Mouse (Mus musculus) liver, embryonic 14.5 days (tissue): Measurements from ENCODE around the gene Olfr916. TPM values are rescaled to one million over a fixed set of nuclear protein-coding genes. Genes with fewer than 3 reads are reported as not detected.

ENCODE experiments used
- ATAC-seq: fragments of 200-750 bp; cut with Nextera tagmentation; 2 replicates; pipeline ENCODE4 v1.8.0; 2017; ENCODE audit warnings: moderate number of reproducible peaks, mild to moderate bottlenecking, moderate library complexity; ENCODE audit not compliant: insufficient read depth
- DNase-seq, 3 experiments: peaks; one replicate each; pipeline ENCODE4 v3.0.0-alpha.2; 2012 to 2013; ENCODE audit warnings: low read depth in 3 of 3, low spot score in 3 of 3
- H3K27ac ChIP-seq: fragments of 300-500 bp; sonication (generic); 2 replicates; pipeline ENCODE4 v1.5.1; 2014; ENCODE audit warnings: moderate library complexity, mild to moderate bottlenecking, control low read depth, inconsistent platforms
- H3K27me3 ChIP-seq: fragments of 300-500 bp; sonication (generic); 2 replicates; pipeline ENCODE4 v1.6.1; 2014; ENCODE audit warnings: mild to moderate bottlenecking, low read length, moderate library complexity; ENCODE audit not compliant: control insufficient read depth, insufficient read depth
- H3K36me3 ChIP-seq: fragments of 300-500 bp; sonication (generic); replicated peaks from 2 replicates; pipeline ENCODE4 v1.6.1; 2014; ENCODE audit warnings: low read depth; ENCODE audit not compliant: control insufficient read depth, insufficient read depth
- H3K4me1 ChIP-seq, 2 experiments: fragments of 200-500 bp in 1 of 2; fragments of 300-500 bp in 1 of 2; sonication (generic) in 1 of 2; replicated peaks; 2 replicates each; pipeline ENCODE4 v1.6.1; 2012 to 2014; ENCODE audit warnings: antibody characterized with exemption in 1 of 2, inconsistent platforms in 1 of 2, low read length in 1 of 2; ENCODE audit not compliant: control insufficient read depth in 2 of 2, insufficient read depth in 2 of 2
- H3K4me2 ChIP-seq: fragments of 300-500 bp; sonication (generic); 2 replicates; pipeline ENCODE4 v1.6.1; 2014; ENCODE audit warnings: low read depth, mild to moderate bottlenecking, control low read depth, moderate library complexity
- H3K4me3 ChIP-seq, 2 experiments: fragments of 200-500 bp in 1 of 2; fragments of 300-500 bp in 1 of 2; sonication (generic) in 1 of 2; 2 replicates each; pipeline ENCODE4 v1.5.1; 2012 to 2014; ENCODE audit warnings: low read depth in 2 of 2, low read length in 2 of 2, mild to moderate bottlenecking in 2 of 2, control low read depth in 1 of 2, inconsistent platforms in 1 of 2, moderate library complexity in 1 of 2; ENCODE audit not compliant: insufficient read depth in 1 of 2
- H3K9ac ChIP-seq: fragments of 300-500 bp; sonication (generic); replicated peaks from 2 replicates; pipeline ENCODE4 v1.6.1; 2014; ENCODE audit warnings: mild to moderate bottlenecking, control low read depth, moderate library complexity
- H3K9me3 ChIP-seq: fragments of 300-500 bp; sonication (generic); 2 replicates; pipeline ENCODE4 v1.6.1; 2016; ENCODE audit warnings: low read length, mixed read lengths; ENCODE audit not compliant: control insufficient read depth
- CTCF ChIP-seq: IDR thresholded peaks from 2 replicates; pipeline ENCODE4 v1.5.1; 2016; ENCODE audit warnings: antibody characterized with exemption, low read depth, control low read depth
- EP300 ChIP-seq: IDR thresholded peaks from 2 replicates; pipeline ENCODE4 v1.6.1; 2016; ENCODE audit warnings: antibody characterized with exemption, low read depth
- WGBS: fragments of 180-500 bp; shearing (Covaris S2); extraction: QIAGEN DNeasy Blood & Tissue Kit; methylation state at CpG from one replicate; pipeline ENCODE4 v1.1.7; 2014; ENCODE audit not compliant: insufficient replicate concordance; 5-methylcytosine and 5-hydroxymethylcytosine counted together
- polyA plus RNA-seq, 2 experiments: library from polyadenylated mRNA; depleted of rRNA in 1 of 2; stranded (reverse) in 1 of 2; unstranded in 1 of 2; fragments of >200 nt; fragmentation: Nextera tagmentation in 1 of 2; extraction: Ambion mirVana in 1 of 2; gene quantifications; 2 replicates each; pipeline versions ENCODE4 v1.2.1 to v1.2.3; 2012 to 2014

The Olfr916 gene
- polyA plus RNA-seq (2012; rRNA removed) (not detected in 2 replicates), polyA plus RNA-seq (2014; fragmentation: Nextera tagmentation; extraction: Ambion mirVana) (not detected in 2 replicates)

DNA sequence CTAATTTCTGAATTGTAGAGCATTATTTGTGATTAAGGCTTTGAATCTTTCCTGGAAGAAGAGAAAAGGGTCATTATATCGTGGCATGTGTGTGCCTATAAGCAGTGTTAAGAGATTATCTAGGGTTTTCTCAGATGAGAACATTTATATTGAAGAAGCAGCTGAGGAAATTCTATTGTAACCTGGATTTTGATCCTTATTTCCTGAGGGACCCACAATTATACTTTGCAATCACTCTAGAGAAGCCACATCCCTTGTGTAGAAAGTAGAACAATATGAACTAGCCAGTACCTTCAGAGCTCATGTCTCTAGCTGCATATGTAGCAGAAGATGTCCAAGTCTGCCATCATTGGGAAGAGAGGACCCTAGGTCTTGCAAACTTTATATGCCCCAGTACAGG is at the start of gene Olfr916:
TSS of gene Olfr916 (minus strand) at position 101 of the 400 bp plus-strand sequence.
- Histone ChIP-seq H3K36me3 (no peaks in the 10 kb centered on the region), H3K4me3 (no peak within 1 kb of the TSS), H3K9ac (no peak within 1 kb of the TSS), H3K4me2 (no peak within 1 kb of the TSS), H3K27ac (no peak within 1 kb of the TSS), H3K4me1 (no peaks in the 10 kb centered on the region), H3K9me3 (no peaks in the 10 kb centered on the region), H3K27me3 (no peaks in the 10 kb centered on the region)
- TF ChIP-seq EP300: no peak
- no peak for TF ChIP-seq CTCF
- 43% methylated on average over 1 of the region's 1 CpGs for WGBS
- DNase-seq: no peak
- ATAC-seq: no peak

DNA sequence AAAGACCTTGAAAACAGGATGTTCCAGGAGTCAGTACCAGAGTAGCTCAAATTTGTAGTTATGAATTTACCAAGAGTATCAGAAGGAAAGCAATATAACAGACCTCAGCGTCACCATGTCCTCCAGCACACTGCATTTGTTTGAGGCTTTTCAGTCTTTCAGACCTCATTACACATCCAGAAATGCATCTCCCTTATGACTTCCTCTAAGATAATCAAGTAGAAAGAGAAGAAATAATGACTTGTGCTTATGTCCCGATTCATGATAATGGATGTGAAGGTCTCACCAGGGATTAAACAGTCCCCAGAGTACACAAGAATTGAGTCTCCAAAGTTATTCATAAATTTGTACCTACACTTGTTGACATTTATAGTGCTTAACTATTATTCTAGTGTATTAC is 14.8 kb upstream of the Olfr916 start, which contains the start of gene Olfr918:
TSS of gene Olfr918 (minus strand) at position 101 of the 400 bp plus-strand sequence.
- ATAC-seq: no peak
- no peak within 1 kb of the TSS for H3K4me2 ChIP-seq
- no peak within 1 kb of the TSS for H3K9ac ChIP-seq
- no peak for DNase-seq
- 59% methylated on average over 2 of the region's 2 CpGs for WGBS
- TF ChIP-seq CTCF (no peak), EP300 (no peak)
- H3K36me3 ChIP-seq: no peaks in the 10 kb centered on the region
- H3K9me3 ChIP-seq: no peaks in the 10 kb centered on the region
- H3K4me1 ChIP-seq: no peaks in the 10 kb centered on the region
- H3K27me3 ChIP-seq: no peaks in the 10 kb centered on the region
- no peak within 1 kb of the TSS for H3K4me3 ChIP-seq
- no peak within 1 kb of the TSS for H3K27ac ChIP-seq

DNA sequence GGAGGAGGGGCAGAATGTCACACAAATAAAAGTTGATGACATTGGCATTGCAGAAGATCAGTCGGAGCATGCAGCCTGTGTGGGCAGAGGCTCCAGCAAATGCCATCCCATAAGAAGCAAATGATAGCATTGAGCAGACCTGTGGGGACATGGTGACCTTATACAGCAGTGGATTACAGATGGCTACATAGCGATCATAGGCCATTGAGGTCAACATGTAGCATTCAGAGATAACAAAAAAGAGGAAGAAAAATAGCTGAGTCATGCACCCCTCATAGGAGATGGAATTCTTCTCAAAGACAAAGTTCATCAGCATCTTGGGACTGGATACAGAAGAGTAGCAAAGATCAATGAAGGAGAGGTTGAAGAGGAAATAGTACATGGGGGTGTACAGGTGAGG is 13.2 kb upstream of the Olfr916 start:
- no peak overlapping the region for H3K4me2 ChIP-seq
- H3K27me3 ChIP-seq: no peaks in the 10 kb centered on the region
- H3K4me3 ChIP-seq: no peak overlapping the region
- DNase-seq (no peak), ATAC-seq (no peak)
- H3K27ac ChIP-seq: no peak overlapping the region
- H3K36me3 ChIP-seq: no peaks in the 10 kb centered on the region
- H3K4me1 ChIP-seq: no peaks in the 10 kb centered on the region
- no peak overlapping the region for H3K9ac ChIP-seq
- WGBS: 42% methylated on average over 2 of the region's 2 CpGs
- no peak for TF ChIP-seq EP300
- TF ChIP-seq CTCF: no peak
- H3K9me3 ChIP-seq: no peaks in the 10 kb centered on the region

DNA sequence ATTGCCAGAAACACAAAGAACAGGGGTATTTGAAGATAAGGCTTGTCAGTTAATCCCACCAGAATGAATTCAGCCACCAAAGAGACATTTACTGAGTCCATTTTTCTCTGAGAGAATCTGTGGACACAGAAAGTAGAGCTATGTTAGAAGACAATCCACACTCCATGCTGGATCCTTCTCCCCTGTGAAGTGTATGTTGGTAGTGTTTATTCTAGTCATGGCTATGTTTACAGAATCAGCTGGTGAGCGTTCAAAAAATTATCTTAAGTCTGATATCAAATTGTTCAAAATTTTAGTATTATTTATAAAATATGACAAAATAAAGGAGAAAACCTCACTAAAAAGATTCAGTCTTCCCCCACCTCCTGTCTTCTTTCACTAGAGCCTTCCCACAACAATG is 6.1 kb upstream of the Olfr916 start, which contains the start of gene Olfr917:
TSS of gene Olfr917 (minus strand) at position 101 of the 400 bp plus-strand sequence.
- ATAC-seq: no peak
- Histone ChIP-seq H3K9ac (no peak within 1 kb of the TSS), H3K4me1 (no peaks in the 10 kb centered on the region), H3K27me3 (no peaks in the 10 kb centered on the region), H3K36me3 (no peaks in the 10 kb centered on the region), H3K27ac (no peak within 1 kb of the TSS), H3K9me3 (no peaks in the 10 kb centered on the region), H3K4me3 (no peak within 1 kb of the TSS), H3K4me2 (no peak within 1 kb of the TSS)
- DNase-seq: no peak
- TF ChIP-seq CTCF (no peak), EP300 (no peak)
- 59% methylated on average over 1 of the region's 1 CpGs for WGBS

DNA sequence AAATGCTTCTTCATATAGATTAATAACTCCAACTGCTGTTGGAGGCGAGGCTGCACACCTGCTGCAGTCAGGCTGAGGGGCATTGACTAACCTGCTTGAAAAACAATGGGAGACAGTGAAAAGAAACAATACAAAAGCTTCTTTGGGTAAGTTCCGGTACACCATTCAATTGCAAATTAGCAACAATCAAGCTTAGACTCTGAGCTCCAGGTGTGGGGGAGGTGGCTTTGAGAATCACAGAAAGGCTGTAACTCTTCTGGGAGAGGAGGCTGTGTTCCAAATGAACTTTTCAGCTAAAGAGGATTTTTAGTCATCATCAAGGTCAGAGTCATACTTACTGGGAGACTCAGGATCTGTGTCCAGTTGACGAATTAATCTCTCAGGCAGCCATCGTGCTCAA is 27.3 kb downstream of the Olfr916 start:
- 48% methylated on average over 4 of the region's 4 CpGs for WGBS
- no peak overlapping the region for H3K27ac ChIP-seq
- no peaks in the 10 kb centered on the region for H3K36me3 ChIP-seq
- DNase-seq (no peak), ATAC-seq (no peak)
- TF ChIP-seq CTCF (no peak), EP300 (no peak)
- H3K27me3 ChIP-seq: no peaks in the 10 kb centered on the region
- no peak overlapping the region for H3K4me3 ChIP-seq
- H3K4me1 ChIP-seq: no peaks in the 10 kb centered on the region
- no peaks in the 10 kb centered on the region for H3K9me3 ChIP-seq
- H3K9ac ChIP-seq: no peak overlapping the region
- H3K4me2 ChIP-seq: no peak overlapping the region

Other genes with a start within 250 kb of the Olfr916 start
- gene Olfr901, start 230.4 kb downstream of the Olfr916 start, polyA plus RNA-seq (2012; rRNA removed): not detected in 2 replicates
- gene Olfr901, start 230.4 kb downstream of the Olfr916 start, polyA plus RNA-seq (2014; fragmentation: Nextera tagmentation; extraction: Ambion mirVana): not detected in 2 replicates
- gene Olfr902, start 212.2 kb downstream of the Olfr916 start, polyA plus RNA-seq (2012; rRNA removed): not detected in 2 replicates
- gene Olfr902, start 212.2 kb downstream of the Olfr916 start, polyA plus RNA-seq (2014; fragmentation: Nextera tagmentation; extraction: Ambion mirVana): not detected in 2 replicates
- not detected in 2 replicates for gene Olfr904, start 196.7 kb downstream of the Olfr916 start, polyA plus RNA-seq (2012; rRNA removed)
- not detected in 2 replicates for gene Olfr904, start 196.7 kb downstream of the Olfr916 start, polyA plus RNA-seq (2014; fragmentation: Nextera tagmentation; extraction: Ambion mirVana)
- gene Olfr905, start 188.8 kb downstream of the Olfr916 start, polyA plus RNA-seq (2012; rRNA removed): not detected in 2 replicates
- gene Olfr905, start 188.8 kb downstream of the Olfr916 start, polyA plus RNA-seq (2014; fragmentation: Nextera tagmentation; extraction: Ambion mirVana): not detected in 2 replicates
- not detected in 2 replicates for gene Olfr906, start 172.8 kb downstream of the Olfr916 start, polyA plus RNA-seq (2012; rRNA removed)
- not detected in 2 replicates for gene Olfr906, start 172.8 kb downstream of the Olfr916 start, polyA plus RNA-seq (2014; fragmentation: Nextera tagmentation; extraction: Ambion mirVana)
- gene Olfr907, start 164.1 kb downstream of the Olfr916 start, polyA plus RNA-seq (2012; rRNA removed): not detected in 2 replicates
- gene Olfr907, start 164.1 kb downstream of the Olfr916 start, polyA plus RNA-seq (2014; fragmentation: Nextera tagmentation; extraction: Ambion mirVana): not detected in 2 replicates
- not detected in 2 replicates for gene Olfr911-ps1, start 138.3 kb downstream of the Olfr916 start, polyA plus RNA-seq (2012; rRNA removed)
- not detected in 2 replicates for gene Olfr911-ps1, start 138.3 kb downstream of the Olfr916 start, polyA plus RNA-seq (2014; fragmentation: Nextera tagmentation; extraction: Ambion mirVana)
- gene Olfr910, start 122.0 kb downstream of the Olfr916 start, polyA plus RNA-seq (2012; rRNA removed): not detected in 2 replicates
- gene Olfr910, start 122.0 kb downstream of the Olfr916 start, polyA plus RNA-seq (2014; fragmentation: Nextera tagmentation; extraction: Ambion mirVana): not detected in 2 replicates
- not detected in 2 replicates for gene Olfr912, start 79.7 kb downstream of the Olfr916 start, polyA plus RNA-seq (2012; rRNA removed)
- gene Olfr912, start 79.7 kb downstream of the Olfr916 start, polyA plus RNA-seq (2014; fragmentation: Nextera tagmentation; extraction: Ambion mirVana): not detected in 2 replicates
- gene Olfr913, start 67.1 kb downstream of the Olfr916 start, polyA plus RNA-seq (2012; rRNA removed): not detected in 2 replicates
- not detected in 2 replicates for gene Olfr913, start 67.1 kb downstream of the Olfr916 start, polyA plus RNA-seq (2014; fragmentation: Nextera tagmentation; extraction: Ambion mirVana)
- gene Olfr914, start 54.8 kb downstream of the Olfr916 start, polyA plus RNA-seq (2012; rRNA removed): not detected in 2 replicates
- not detected in 2 replicates for gene Olfr914, start 54.8 kb downstream of the Olfr916 start, polyA plus RNA-seq (2014; fragmentation: Nextera tagmentation; extraction: Ambion mirVana)
- not detected in 2 replicates for gene Olfr917, start 6.0 kb upstream of the Olfr916 start, polyA plus RNA-seq (2012; rRNA removed)
- gene Olfr917, start 6.0 kb upstream of the Olfr916 start, polyA plus RNA-seq (2014; fragmentation: Nextera tagmentation; extraction: Ambion mirVana): not detected in 2 replicates
- not detected in 2 replicates for gene Olfr918, start 14.7 kb upstream of the Olfr916 start, polyA plus RNA-seq (2012; rRNA removed)
- not detected in 2 replicates for gene Olfr918, start 14.7 kb upstream of the Olfr916 start, polyA plus RNA-seq (2014; fragmentation: Nextera tagmentation; extraction: Ambion mirVana)
- not detected in 2 replicates for gene Olfr919, start 43.8 kb upstream of the Olfr916 start, polyA plus RNA-seq (2012; rRNA removed)
- gene Olfr919, start 43.8 kb upstream of the Olfr916 start, polyA plus RNA-seq (2014; fragmentation: Nextera tagmentation; extraction: Ambion mirVana): not detected in 2 replicates
- 3.0 and 4.5 TPM in 2 replicates for gene Vwa5a, start 58.4 kb upstream of the Olfr916 start, polyA plus RNA-seq (2012; rRNA removed)
- 8.5 TPM in 2 replicates for gene Vwa5a, start 58.4 kb upstream of the Olfr916 start, polyA plus RNA-seq (2014; fragmentation: Nextera tagmentation; extraction: Ambion mirVana)
- 0.03 and 0.04 TPM in 2 replicates for gene Olfr920, start 92.4 kb upstream of the Olfr916 start, polyA plus RNA-seq (2012; rRNA removed)
- gene Olfr920, start 92.4 kb upstream of the Olfr916 start, polyA plus RNA-seq (2014; fragmentation: Nextera tagmentation; extraction: Ambion mirVana): not detected in 2 replicates
- not detected in 2 replicates for gene Olfr921, start 113.2 kb upstream of the Olfr916 start, polyA plus RNA-seq (2012; rRNA removed)
- gene Olfr921, start 113.2 kb upstream of the Olfr916 start, polyA plus RNA-seq (2014; fragmentation: Nextera tagmentation; extraction: Ambion mirVana): not detected in 2 replicates
- not detected in 2 replicates for gene Olfr922, start 154.7 kb upstream of the Olfr916 start, polyA plus RNA-seq (2012; rRNA removed)
- not detected in 2 replicates for gene Olfr922, start 154.7 kb upstream of the Olfr916 start, polyA plus RNA-seq (2014; fragmentation: Nextera tagmentation; extraction: Ambion mirVana)
- not detected in 2 replicates for gene Olfr923, start 166.7 kb upstream of the Olfr916 start, polyA plus RNA-seq (2012; rRNA removed)
- not detected in 2 replicates for gene Olfr923, start 166.7 kb upstream of the Olfr916 start, polyA plus RNA-seq (2014; fragmentation: Nextera tagmentation; extraction: Ambion mirVana)
- not detected in 2 replicates for gene Olfr924, start 184.6 kb upstream of the Olfr916 start, polyA plus RNA-seq (2012; rRNA removed)
- not detected in 2 replicates for gene Olfr924, start 184.6 kb upstream of the Olfr916 start, polyA plus RNA-seq (2014; fragmentation: Nextera tagmentation; extraction: Ambion mirVana)
- gene Olfr26, start 195.2 kb upstream of the Olfr916 start, polyA plus RNA-seq (2012; rRNA removed): not detected in 2 replicates
- not detected in 2 replicates for gene Olfr26, start 195.2 kb upstream of the Olfr916 start, polyA plus RNA-seq (2014; fragmentation: Nextera tagmentation; extraction: Ambion mirVana)
- not detected in 2 replicates for gene Olfr926, start 217.3 kb upstream of the Olfr916 start, polyA plus RNA-seq (2012; rRNA removed)
- not detected in 2 replicates for gene Olfr926, start 217.3 kb upstream of the Olfr916 start, polyA plus RNA-seq (2014; fragmentation: Nextera tagmentation; extraction: Ambion mirVana)